Mouse (Mus musculus) frontal cortex, postnatal 14 days (tissue): ENCODE data around the gene Cyp2c23.

ENCODE experiments used
- DNase-seq, 2 experiments: peaks; one replicate each; pipeline ENCODE4 v3.0.0; 2022; ENCODE audit warnings: low spot score in 2 of 2

Cyp2c23 gene

DNA sequence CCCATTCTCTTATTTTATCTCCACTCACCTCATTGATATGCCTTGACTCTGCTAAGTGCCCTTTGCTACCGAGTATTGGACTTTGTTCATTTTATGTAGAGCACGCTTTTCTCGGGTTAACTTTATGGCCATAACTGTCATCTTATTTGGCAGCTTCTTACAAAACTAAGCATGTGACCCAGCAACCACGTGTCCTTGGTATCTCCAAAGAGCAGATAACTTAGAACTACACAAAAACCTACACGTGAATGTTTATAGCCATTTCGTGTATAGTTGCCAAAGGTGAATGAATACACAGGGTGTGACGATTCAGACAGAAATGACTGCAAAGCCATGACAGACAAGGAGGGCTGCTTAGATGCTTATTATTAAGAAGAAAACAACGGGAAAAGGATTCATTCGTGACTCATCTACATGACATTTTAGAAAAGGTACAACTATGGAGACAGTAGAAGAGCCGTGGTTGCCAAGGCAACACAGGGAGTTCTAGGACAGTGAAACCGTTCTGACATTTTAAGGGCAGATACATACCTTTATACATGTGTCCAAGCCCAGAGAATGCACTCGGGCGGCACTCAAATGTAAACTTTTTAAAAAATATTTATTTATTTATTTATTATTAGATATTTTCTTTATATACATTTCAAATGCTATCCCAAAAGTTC, 4.0 kb downstream of the Cyp2c23 start:
- no peak for DNase-seq

DNA sequence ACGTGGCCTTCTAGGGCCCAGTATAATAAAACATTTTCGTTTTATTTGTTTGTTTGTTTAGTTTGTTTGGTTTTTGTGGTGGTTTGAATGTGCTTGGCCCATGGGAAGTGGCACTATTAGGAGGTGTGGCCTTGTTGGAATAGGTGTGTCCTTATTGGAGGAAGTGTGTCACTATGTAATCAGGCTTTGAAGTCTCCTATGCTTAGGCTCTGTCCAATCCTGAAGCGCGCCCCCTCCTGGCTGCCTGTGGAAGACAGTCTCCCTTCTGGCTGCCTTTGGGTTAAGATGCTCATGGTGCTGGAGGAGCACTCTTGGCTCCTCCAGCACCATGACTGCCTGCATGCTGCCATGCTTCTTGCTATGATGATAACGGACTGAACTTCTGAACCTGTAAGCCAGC, 5.9 kb downstream of the Cyp2c23 start:
- DNase-seq = no peak

GRCm38 (mm10) chr19:44021502-44021901, 7.5 kb downstream of the Cyp2c23 start:
- DNase-seq = no peak

- no peak for DNase-seq
Observed at GRCm38 (mm10) chr19:44019739-44020138, 9.3 kb downstream of the Cyp2c23 start.

DNA sequence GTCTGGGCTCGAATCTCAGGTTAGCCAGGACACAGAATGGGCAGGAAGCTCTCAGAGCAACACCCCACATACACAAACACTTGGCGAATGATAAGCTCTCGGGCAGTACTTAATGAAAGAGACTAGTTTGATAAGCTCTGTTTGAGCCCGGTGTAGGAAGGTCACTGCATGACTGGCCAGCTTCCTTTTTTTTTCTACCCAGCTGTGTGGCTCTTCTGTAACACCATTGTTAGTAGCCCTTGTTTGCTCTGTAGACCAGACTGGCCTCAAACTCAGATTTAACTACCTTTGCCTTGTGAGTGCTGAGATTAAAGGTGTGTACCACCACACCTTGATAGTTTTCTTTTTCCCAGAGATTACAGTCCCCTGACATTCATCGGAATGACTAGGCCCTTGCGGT, 15.1 kb downstream of the Cyp2c23 start:
- DNase-seq = no peak

- no peak for DNase-seq
Observed at GRCm38 (mm10) chr19:44008784-44009183, 20.2 kb downstream of the Cyp2c23 start.

DNA sequence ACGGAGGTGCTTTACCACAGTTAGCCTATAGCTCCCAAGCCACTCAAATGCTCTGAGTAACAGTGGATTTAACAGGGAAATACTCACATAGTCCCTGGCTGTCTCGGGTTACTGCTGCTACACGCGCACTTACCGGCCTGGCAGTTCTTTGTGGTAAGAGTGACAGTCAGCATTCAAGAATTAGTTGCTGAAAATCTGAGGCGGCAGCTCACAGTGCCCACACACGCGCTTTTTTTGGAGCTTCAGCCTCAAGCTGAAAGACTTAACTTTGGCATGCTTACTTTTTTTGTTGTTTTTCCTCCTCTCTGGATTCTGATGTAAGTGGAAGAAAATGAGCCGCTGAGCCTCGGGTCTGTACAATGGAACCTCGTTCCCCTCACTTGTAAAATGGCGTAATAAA, 21.8 kb downstream of the Cyp2c23 start:
- peak in 1 of 2 experiments; percentile 17 for DNase-seq

GRCm38 (mm10) chr19:44005025-44005424, 24.0 kb downstream of the Cyp2c23 start:
- no peak for DNase-seq

DNA sequence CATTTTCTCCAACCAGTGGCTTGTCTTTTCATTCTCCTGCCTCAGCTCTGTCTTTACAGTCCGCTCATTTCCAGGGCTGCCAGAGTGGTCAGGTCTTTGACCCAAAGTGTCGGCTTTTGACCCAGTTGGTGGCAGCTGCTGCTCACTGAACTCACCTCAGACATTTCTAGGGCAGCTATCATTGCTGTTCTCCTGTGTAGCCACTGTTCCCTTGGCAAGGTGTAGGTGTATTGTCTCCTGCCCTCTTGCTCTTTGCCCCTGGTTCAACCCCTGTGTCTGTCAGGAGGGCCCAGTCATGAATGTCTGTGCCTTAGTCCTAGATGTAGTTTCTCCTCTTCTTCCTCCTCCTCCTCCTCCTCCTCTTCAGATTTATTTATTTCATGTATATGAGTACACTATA, 24.7 kb downstream of the Cyp2c23 start:
- no peak for DNase-seq

GRCm38 (mm10) chr19:44000720-44001119, 28.3 kb downstream of the Cyp2c23 start:
- DNase-seq = peak in 1 of 2 experiments; percentile 22

DNA sequence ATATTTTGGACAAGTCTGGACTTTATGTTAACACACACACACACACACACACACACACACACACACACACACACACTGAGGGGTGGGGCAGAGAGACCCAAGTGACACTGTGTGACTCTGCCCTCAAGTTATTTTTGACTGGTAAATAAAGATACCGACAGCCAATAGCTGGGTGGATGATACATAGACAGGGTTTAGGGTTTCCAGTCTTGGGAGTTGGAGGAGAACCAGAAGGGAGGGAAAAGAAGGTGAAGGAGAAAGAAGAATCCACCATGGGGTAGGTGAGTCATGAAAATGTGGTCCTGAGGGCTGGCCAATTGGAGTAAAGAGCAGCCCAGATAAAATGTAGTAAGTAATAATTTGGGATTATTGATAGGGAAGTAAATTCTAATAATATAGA, 28.9 kb downstream of the Cyp2c23 start:
- no peak for DNase-seq

GRCm38 (mm10) chr19:43998802-43999527, 30.0 kb downstream of the Cyp2c23 start:
- no peak for DNase-seq

GRCm38 (mm10) chr19:43998101-43998500, 30.9 kb downstream of the Cyp2c23 start:
- DNase-seq = peak; percentile 39 to 55

- no peak for DNase-seq
Observed at GRCm38 (mm10) chr19:43995427-43995826, 33.6 kb downstream of the Cyp2c23 start.

GRCm38 (mm10) chr19:43992464-43992863, 36.5 kb downstream of the Cyp2c23 start:
- no peak for DNase-seq

DNA sequence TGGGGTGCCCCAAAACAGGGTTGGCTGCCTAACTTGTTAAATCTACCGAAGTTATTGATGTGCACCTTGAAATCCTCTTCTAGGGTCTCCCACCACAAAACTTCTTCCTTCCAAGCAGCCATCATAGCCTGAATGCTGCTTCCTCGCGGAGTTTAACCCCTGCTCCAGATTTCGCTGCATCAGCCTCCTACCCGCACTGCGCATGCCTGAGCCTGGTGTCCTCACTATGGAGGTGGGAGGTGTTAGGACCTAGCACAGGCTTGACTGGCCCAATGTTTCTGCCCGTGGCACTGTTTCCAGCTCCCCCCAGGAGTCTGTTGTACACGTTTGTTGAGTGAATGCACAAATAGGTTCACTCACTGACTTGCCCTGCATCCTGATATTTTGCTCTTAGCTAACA, 38.6 kb downstream of the Cyp2c23 start:
- DNase-seq = no peak

- no peak for DNase-seq
Observed at GRCm38 (mm10) chr19:43986069-43986794, 42.8 kb downstream of the Cyp2c23 start, which contains the start of gene Cpn1. Gene Cpn1 (minus strand): TSS chr19:43986556.

- DNase-seq = no peak
Observed at GRCm38 (mm10) chr19:43981992-43982391, 47.0 kb downstream of the Cyp2c23 start.

- DNase-seq = no peak
Observed at GRCm38 (mm10) chr19:43980711-43981110, 48.3 kb downstream of the Cyp2c23 start.

- DNase-seq = no peak
Observed at GRCm38 (mm10) chr19:43977799-43978198, 51.2 kb downstream of the Cyp2c23 start.

DNA sequence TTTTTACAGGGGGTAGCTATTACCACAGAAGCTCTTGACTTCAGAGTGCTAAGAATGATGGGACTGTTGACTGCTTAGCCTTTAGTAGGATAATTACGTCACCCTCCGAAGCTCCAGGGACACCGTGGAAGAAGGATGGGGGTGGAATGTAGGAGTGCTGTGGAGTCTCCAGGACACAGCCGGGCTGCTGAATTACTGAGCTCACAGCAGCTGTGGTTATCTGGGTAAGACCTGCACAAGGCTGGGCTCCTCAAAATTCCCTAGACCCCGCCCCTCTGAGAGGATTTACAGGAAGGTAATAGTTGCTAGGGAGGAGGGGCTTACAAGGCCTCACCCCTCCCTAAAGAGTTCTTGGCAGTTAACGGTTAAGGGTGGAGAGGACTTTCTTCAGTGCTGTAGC, 52.3 kb downstream of the Cyp2c23 start:
- DNase-seq = no peak

GRCm38 (mm10) chr19:43974221-43974620, 54.8 kb downstream of the Cyp2c23 start:
- DNase-seq = no peak

- DNase-seq = no peak
Observed at GRCm38 (mm10) chr19:43973711-43974110, 55.3 kb downstream of the Cyp2c23 start.
